Comparison of ENCODE assay signal across 8 mouse cellular contexts in genomic region chr7:34702718-34703351, GRCm38 (mm10). TPM values are rescaled to one million over a fixed set of nuclear protein-coding genes. Genes with fewer than 3 reads are reported as not detected.
DNase-seq lines count a peak whose midpoint lies in the region; ATAC-seq and TF ChIP-seq lines count a peak whose summit lies in the region.

No protein-coding gene starts in this region.

- H3K9me3 ChIP-seq in embryonic facial prominence, embryonic 10.5 days, result peaks cover 3% of the 10 kb centered on the region; the same call in 1 of the 2 replicates

- TF ChIP-seq CTCF in cerebellum, adult 2 months (IDR thresholded peaks at IDR 0.05; ENCODE audit: borderline replicate concordance, insufficient read depth, low read depth, low read length), result no peak

- H3K27ac ChIP-seq in embryonic facial prominence, embryonic 10.5 days (replicated peaks), result no peak overlapping the region
- no peak overlapping the region for H3K27ac ChIP-seq in cerebellum, adult 2 months (ENCODE audit: insufficient read depth, low read length)

- no peak for DNase-seq in frontal cortex, postnatal 25 days (ENCODE audit: low spot score in 2 of 2)
- DNase-seq in ovary, postnatal 14 days (ENCODE audit: low spot score), result peak; percentile 33
- DNase-seq in ovary, adult 18-20 months (ENCODE audit: low spot score), result no peak
- peak; percentile 82 for DNase-seq in embryonic facial prominence, embryonic 10.5 days (ENCODE audit: low spot score)
- DNase-seq in cerebellum, adult 2 months, result no peak
- no peak for DNase-seq in cerebellum, adult 8-10 months

- TF ChIP-seq POLR2A in cerebellum, adult 2 months (IDR thresholded peaks at IDR 0.05; ENCODE audit: borderline replicate concordance, insufficient read depth, low read length), result no peak

- peak; percentile 62 for ATAC-seq in frontal cortex, adult (ENCODE audit: low TSS enrichment)
- peak; percentile 55; the same call in 1 of the 2 replicates for ATAC-seq in megakaryocyte-erythroid progenitor cell, adult 5-6 weeks (replicated peaks; ENCODE audit: low FRiP score, low TSS enrichment, poor library complexity, severe bottlenecking)

- no peaks in the 10 kb centered on the region for H3K36me3 ChIP-seq in embryonic facial prominence, embryonic 10.5 days (replicated peaks)

- peaks cover 12% of the 10 kb centered on the region for H3K4me1 ChIP-seq in embryonic facial prominence, embryonic 10.5 days
- H3K4me1 ChIP-seq in cerebellum, adult 2 months (ENCODE audit: control insufficient read depth, insufficient read depth, low read length), result no peaks in the 10 kb centered on the region

- no peak overlapping the region for H3K4me3 ChIP-seq in embryonic facial prominence, embryonic 10.5 days
- no peak overlapping the region for H3K4me3 ChIP-seq in cerebellum, adult 2 months (replicated peaks; ENCODE audit: insufficient read depth, low read depth, low read length)

- 0 out of 2 replicates have a peak, but pooled peaks cover 3% of the 10 kb centered on the region for H3K27me3 ChIP-seq in embryonic facial prominence, embryonic 10.5 days (replicated peaks; ENCODE audit: low read depth, poor library complexity, severe bottlenecking)
- no peaks in the 10 kb centered on the region for H3K27me3 ChIP-seq in cerebellum, adult 2 months (ENCODE audit: control insufficient read depth, insufficient read depth, low read length)

- WGBS in embryonic facial prominence, embryonic 10.5 days, result 20% methylated on average over 11 of the region's 11 CpGs
- WGBS in cerebellum, adult 2 months, result 43% methylated on average over 11 of the region's 11 CpGs

RNA-seq across cellular contexts. Expression of gene Kctd15, which starts 46.3 kb away (rescaled TPM):
- polyA plus RNA-seq in embryonic facial prominence, embryonic 10.5 days (2016; fragmentation: Nextera tagmentation; extraction: Ambion mirVana), result 61.1 and 63.8 TPM in 2 replicates
- not detected in 2 replicates for total RNA-seq in megakaryocyte-erythroid progenitor cell, adult 5-6 weeks (2014; fragmentation: Nextera tagmentation)
- total RNA-seq in megakaryocyte-erythroid progenitor cell, adult 5-6 weeks (2017), result 0.38 TPM in 1 of 2 replicates, not detected in the other
- 16.5 and 17.5 TPM in 2 replicates for polyA plus RNA-seq in cerebellum, adult 2 months (2012; rRNA removed)

Comparison
In these comparisons a context has a peak if more than half of its experiments do, and no peak if none do; other contexts are left out.
1. DNase-seq: peak in ovary, postnatal 14 days (single experiment) and embryonic facial prominence, embryonic 10.5 days (single experiment); none in frontal cortex, postnatal 25 days (0 of 2), ovary, adult 18-20 months (single experiment), cerebellum, adult 2 months (0 of 2) and cerebellum, adult 8-10 months (single experiment).